Mouse (Mus musculus) midbrain, embryonic 15.5 days (tissue): ENCODE results near the gene Cnksr3. TPM values are rescaled to one million over a fixed set of nuclear protein-coding genes. Genes with fewer than 3 reads are reported as not detected.

Experiments
- ATAC-seq: fragments of 200-750 bp; cut with Nextera tagmentation; replicated peaks from 2 replicates; pipeline ENCODE4 v1.8.0; 2017; ENCODE audit warnings: moderate TSS enrichment
- H3K27ac ChIP-seq: fragments of 300-500 bp; sonication (generic); 2 replicates; pipeline ENCODE4 v1.5.1; 2015; ENCODE audit warnings: mild to moderate bottlenecking, inconsistent platforms
- H3K27me3 ChIP-seq: fragments of 300-500 bp; sonication (generic); replicated peaks from 2 replicates; pipeline ENCODE4 v1.6.1; 2015; ENCODE audit warnings: inconsistent platforms
- H3K36me3 ChIP-seq: fragments of 300-500 bp; sonication (generic); replicated peaks from 2 replicates; pipeline ENCODE4 v1.6.1; 2015; ENCODE audit warnings: inconsistent platforms
- H3K4me1 ChIP-seq: fragments of 300-500 bp; sonication (generic); 2 replicates; pipeline ENCODE4 v1.6.1; 2015; ENCODE audit warnings: inconsistent platforms
- H3K4me2 ChIP-seq: fragments of 300-500 bp; sonication (generic); 2 replicates; pipeline ENCODE4 v1.6.1; 2015; ENCODE audit warnings: inconsistent platforms, mild to moderate bottlenecking, moderate library complexity
- H3K4me3 ChIP-seq: fragments of 300-500 bp; sonication (generic); 2 replicates; pipeline ENCODE4 v1.5.1; 2015; ENCODE audit warnings: mild to moderate bottlenecking, inconsistent platforms
- H3K9ac ChIP-seq: fragments of 300-500 bp; sonication (generic); 2 replicates; pipeline ENCODE4 v1.6.1; 2015; ENCODE audit warnings: mild to moderate bottlenecking, inconsistent platforms
- H3K9me3 ChIP-seq: fragments of 300-500 bp; sonication (generic); 2 replicates; pipeline ENCODE4 v1.6.1; 2016; ENCODE audit warnings: inconsistent platforms
- WGBS: fragments of 180-500 bp; shearing (Covaris S2); methylation state at CpG from one replicate; pipeline ENCODE4 v1.1.7; 2015; ENCODE audit warnings: mixed read lengths; 5-methylcytosine and 5-hydroxymethylcytosine counted together
- polyA plus RNA-seq: library from polyadenylated mRNA; unstranded; fragments of >200 nt; fragmentation: Nextera tagmentation; extraction: Ambion mirVana; gene quantifications from 2 replicates; pipeline ENCODE4 v1.2.1, GENCODE M21; 2015

Cnksr3 gene
- polyA plus RNA-seq, 1 experiment from 2014 or later = 2.1 TPM

DNA sequence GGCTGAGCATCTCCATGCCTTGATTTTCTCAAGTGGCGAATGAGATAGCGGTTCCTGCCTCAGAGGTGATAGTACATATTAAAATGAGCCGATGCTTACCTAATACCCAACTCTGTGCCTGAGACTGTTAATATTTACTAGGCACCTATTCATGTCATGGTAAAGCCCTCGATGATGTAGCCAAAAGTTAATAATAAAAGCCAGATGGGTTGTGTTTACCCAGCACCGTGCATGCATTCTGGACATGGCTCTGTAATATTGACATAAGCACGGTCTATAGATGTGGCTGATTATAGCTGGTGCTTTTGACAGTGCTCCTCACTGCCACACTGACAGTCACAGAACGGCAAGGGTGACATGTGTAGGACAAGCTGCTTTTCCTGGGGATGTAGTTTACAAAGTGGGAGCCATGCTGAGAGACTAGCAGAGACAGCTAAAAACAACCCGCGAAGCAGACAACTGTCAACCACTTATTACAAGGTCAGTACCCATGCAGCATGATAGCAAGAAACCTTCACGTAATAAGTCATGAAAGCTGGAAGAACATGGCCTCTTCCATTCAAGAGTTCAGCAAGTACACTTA, 3.1 kb downstream of the Cnksr3 start:
- peaks cover 20% of the 10 kb centered on the region for H3K4me1 ChIP-seq
- H3K4me2 ChIP-seq = no peak overlapping the region
- H3K9ac ChIP-seq = no peak overlapping the region
- no peaks in the 10 kb centered on the region for H3K9me3 ChIP-seq
- H3K27ac ChIP-seq = no peak overlapping the region
- no peaks in the 10 kb centered on the region for H3K36me3 ChIP-seq
- 84% methylated on average over 10 of the region's 10 CpGs for WGBS
- no peak for ATAC-seq
- no peaks in the 10 kb centered on the region for H3K27me3 ChIP-seq
- no peak overlapping the region for H3K4me3 ChIP-seq

DNA sequence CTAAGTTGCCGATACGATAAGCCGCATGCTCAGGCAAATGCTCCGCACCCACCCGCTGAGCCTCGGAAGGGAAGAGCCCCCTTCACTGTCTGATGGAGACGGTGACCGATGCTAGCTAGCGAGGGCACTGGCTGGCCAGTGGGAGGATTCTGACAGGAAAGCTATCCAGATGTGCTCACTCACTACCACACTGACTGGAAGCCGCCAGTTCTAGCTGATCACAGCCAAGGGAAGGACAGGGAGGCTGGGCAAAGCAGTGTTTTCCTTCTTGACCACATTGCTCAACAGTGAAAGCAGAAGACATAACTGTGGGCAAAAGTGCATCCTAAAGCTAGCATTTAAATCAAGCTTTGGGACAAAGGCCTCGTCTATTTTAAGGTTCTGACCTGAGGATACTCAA, 4.7 kb downstream of the Cnksr3 start:
- Histone ChIP-seq H3K4me3 (no peak overlapping the region), H3K4me1 (peaks cover 13% of the 10 kb centered on the region), H3K4me2 (no peak overlapping the region), H3K9me3 (no peaks in the 10 kb centered on the region), H3K9ac (no peak overlapping the region), H3K27me3 (no peaks in the 10 kb centered on the region), H3K27ac (no peak overlapping the region), H3K36me3 (no peaks in the 10 kb centered on the region)
- WGBS = 80% methylated on average over 11 of the region's 11 CpGs
- ATAC-seq = no peak

DNA sequence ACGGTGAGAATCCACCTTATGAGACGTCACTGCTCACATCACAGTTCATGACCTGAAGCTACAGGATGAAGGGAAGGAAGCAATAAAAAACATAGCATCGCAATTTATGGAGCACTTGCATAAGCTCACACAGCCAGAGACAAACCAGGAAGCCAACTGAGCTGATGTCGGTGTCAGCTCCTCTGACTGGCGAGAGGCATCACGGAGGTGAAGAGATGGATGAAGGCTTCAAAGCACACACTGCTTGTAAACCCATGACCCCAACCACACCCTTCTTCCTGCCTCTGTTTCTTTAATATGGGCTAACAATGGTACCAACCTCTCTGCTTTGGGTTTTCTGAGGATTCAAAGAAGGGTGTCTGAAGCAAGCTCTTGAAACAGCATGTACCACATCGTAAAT, 5.5 kb downstream of the Cnksr3 start:
- ATAC-seq = no peak
- Histone ChIP-seq H3K27me3 (no peaks in the 10 kb centered on the region), H3K9me3 (no peaks in the 10 kb centered on the region), H3K4me2 (no peak overlapping the region), H3K36me3 (no peaks in the 10 kb centered on the region), H3K4me3 (no peak overlapping the region), H3K4me1 (peaks cover 9% of the 10 kb centered on the region), H3K9ac (no peak overlapping the region), H3K27ac (no peak overlapping the region)
- 87% methylated on average over 7 of the region's 7 CpGs for WGBS

DNA sequence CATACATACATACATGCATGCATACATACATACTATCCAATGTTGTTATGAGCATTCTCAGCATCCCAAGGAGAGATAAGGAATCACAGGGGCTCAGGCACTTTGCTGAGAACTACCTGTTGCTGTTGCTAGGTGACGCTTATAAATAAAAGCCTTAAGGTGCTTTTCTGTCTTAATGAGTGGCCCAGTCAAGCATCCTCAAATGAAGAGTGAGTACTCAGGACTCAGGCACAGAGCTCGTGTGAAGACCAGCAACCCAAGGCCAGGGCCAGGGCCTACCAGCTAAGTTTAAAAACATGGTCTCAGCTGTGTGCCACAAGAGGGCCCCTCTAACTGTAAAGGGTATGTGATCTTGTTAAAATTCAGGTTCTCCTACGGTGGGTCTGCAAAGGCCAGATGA, 6.5 kb downstream of the Cnksr3 start:
- 77% methylated on average over 3 of the region's 3 CpGs for WGBS
- no peak overlapping the region for H3K4me2 ChIP-seq
- H3K4me3 ChIP-seq = no peak overlapping the region
- H3K9ac ChIP-seq = no peak overlapping the region
- H3K27me3 ChIP-seq = no peaks in the 10 kb centered on the region
- H3K36me3 ChIP-seq = no peaks in the 10 kb centered on the region
- H3K4me1 ChIP-seq = no peaks in the 10 kb centered on the region
- H3K9me3 ChIP-seq = no peaks in the 10 kb centered on the region
- H3K27ac ChIP-seq = no peak overlapping the region
- ATAC-seq = no peak

DNA sequence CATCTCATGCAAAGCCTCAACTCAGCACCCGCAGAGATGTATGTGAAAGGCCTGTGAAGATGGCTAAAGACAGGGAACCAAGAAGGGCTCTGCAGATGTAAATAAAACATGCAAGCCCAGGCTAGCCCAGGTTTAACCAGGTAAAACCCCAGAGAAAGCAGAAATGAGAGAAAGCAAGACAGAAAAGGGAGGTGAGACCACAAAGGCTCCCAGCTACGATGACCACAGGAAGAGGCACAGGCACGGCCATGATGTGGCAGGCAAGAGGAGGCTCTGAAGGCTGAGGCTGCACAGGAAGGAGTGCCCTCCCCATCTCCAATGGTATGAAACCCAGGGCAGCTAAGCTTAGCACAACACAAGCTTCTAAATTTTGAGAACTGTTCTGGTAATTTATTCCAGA, 7.1 kb downstream of the Cnksr3 start:
- H3K27me3 ChIP-seq = no peaks in the 10 kb centered on the region
- no peak overlapping the region for H3K9ac ChIP-seq
- H3K4me2 ChIP-seq = no peak overlapping the region
- no peaks in the 10 kb centered on the region for H3K4me1 ChIP-seq
- no peaks in the 10 kb centered on the region for H3K9me3 ChIP-seq
- no peak for ATAC-seq
- no peak overlapping the region for H3K4me3 ChIP-seq
- no peak overlapping the region for H3K27ac ChIP-seq
- 86% methylated on average over 3 of the region's 3 CpGs for WGBS
- H3K36me3 ChIP-seq = no peaks in the 10 kb centered on the region

DNA sequence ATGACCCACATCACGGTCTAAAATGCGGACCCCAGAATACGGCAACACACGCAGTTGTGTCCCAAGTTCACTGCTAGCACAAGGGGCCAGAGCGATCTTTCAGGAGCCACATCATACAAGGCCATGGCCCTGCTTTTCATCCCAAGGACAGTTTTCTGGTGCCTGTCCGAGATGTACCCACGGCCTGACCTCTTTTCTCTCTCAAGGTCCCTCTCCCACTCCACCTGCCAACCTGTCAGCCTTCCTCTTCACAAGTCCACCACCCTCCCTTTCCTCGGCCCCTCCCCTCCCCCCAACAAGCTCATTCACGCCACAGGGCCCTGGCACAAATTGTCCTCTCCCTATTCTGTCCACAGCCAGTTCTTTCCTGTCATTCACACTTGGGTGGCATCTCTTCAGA, 9.5 kb downstream of the Cnksr3 start:
- ATAC-seq = no peak
- Histone ChIP-seq H3K9ac (no peak overlapping the region), H3K36me3 (no peaks in the 10 kb centered on the region), H3K27ac (no peak overlapping the region), H3K4me2 (no peak overlapping the region), H3K4me3 (no peak overlapping the region), H3K9me3 (no peaks in the 10 kb centered on the region), H3K4me1 (no peaks in the 10 kb centered on the region), H3K27me3 (no peaks in the 10 kb centered on the region)
- 90% methylated on average over 9 of the region's 9 CpGs for WGBS

DNA sequence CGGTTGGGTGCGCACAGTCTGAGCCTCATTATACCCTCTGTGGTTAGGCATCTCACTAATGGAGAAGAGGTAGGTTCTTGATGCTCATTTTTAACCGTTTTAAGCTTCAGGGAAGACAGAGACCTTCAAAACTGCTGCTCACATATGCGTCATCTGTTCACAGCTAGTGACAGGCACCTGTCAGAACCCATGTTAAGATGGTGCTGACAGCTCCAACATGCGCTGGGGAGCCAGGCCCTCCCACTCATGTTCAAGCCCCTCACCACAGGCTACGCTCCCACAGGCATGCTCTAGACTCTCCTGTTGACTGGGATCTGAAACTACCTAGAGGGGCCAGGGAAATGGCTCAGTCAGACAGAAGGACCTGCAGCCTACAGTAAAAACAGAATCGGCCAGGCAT, 11.4 kb downstream of the Cnksr3 start:
- 90% methylated on average over 7 of the region's 7 CpGs for WGBS
- Histone ChIP-seq H3K4me1 (no peaks in the 10 kb centered on the region), H3K27ac (no peak overlapping the region), H3K9me3 (no peaks in the 10 kb centered on the region), H3K4me2 (no peak overlapping the region), H3K36me3 (no peaks in the 10 kb centered on the region), H3K27me3 (no peaks in the 10 kb centered on the region), H3K9ac (no peak overlapping the region), H3K4me3 (no peak overlapping the region)
- no peak for ATAC-seq

DNA sequence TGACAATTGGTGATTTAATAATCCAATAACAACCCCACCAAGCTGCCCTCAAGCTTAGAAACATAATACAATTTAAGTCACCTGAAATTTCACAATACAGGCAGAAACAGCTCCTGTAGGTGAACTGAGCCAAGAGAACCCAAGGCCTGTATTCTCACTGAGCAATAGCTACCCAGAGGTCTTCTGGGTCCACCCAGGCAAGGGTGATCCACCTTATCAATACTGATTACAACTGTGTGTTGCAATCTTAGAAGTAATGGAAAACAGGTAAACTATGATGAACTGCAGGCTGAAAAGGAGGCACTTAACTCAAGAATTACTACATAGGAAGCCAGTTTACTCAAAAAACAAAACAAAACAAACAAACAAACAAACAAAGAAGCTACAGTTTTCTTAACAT, 13.8 kb downstream of the Cnksr3 start:
- H3K27ac ChIP-seq = no peak overlapping the region
- H3K9me3 ChIP-seq = no peaks in the 10 kb centered on the region
- no peaks in the 10 kb centered on the region for H3K27me3 ChIP-seq
- H3K4me3 ChIP-seq = no peak overlapping the region
- no peak overlapping the region for H3K9ac ChIP-seq
- no peak for ATAC-seq
- H3K4me2 ChIP-seq = no peak overlapping the region
- H3K4me1 ChIP-seq = no peaks in the 10 kb centered on the region
- no peaks in the 10 kb centered on the region for H3K36me3 ChIP-seq

DNA sequence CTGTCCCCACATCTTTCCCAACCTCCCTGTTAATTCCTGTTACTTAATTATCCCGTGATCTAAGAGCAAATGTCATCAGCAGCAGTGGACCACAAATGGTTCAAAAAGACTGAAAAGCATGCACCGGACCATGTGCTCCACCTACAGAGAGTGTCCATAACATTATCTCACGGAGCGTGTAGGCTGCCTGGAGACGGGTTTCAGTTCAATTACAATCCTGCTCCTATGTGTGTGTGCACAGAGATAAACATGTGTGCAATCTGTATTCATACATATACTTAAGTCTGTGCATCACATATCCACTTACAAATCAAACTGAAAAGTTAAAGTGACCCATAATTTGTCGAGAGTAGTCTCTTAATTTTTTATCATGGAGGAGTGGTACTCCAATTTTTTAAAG, 14.3 kb downstream of the Cnksr3 start:
- Histone ChIP-seq H3K4me1 (no peaks in the 10 kb centered on the region), H3K27ac (no peak overlapping the region), H3K36me3 (no peaks in the 10 kb centered on the region), H3K9me3 (no peaks in the 10 kb centered on the region), H3K4me3 (no peak overlapping the region), H3K4me2 (no peak overlapping the region), H3K27me3 (no peaks in the 10 kb centered on the region), H3K9ac (no peak overlapping the region)
- 84% methylated on average over 6 of the region's 6 CpGs for WGBS
- ATAC-seq = no peak

DNA sequence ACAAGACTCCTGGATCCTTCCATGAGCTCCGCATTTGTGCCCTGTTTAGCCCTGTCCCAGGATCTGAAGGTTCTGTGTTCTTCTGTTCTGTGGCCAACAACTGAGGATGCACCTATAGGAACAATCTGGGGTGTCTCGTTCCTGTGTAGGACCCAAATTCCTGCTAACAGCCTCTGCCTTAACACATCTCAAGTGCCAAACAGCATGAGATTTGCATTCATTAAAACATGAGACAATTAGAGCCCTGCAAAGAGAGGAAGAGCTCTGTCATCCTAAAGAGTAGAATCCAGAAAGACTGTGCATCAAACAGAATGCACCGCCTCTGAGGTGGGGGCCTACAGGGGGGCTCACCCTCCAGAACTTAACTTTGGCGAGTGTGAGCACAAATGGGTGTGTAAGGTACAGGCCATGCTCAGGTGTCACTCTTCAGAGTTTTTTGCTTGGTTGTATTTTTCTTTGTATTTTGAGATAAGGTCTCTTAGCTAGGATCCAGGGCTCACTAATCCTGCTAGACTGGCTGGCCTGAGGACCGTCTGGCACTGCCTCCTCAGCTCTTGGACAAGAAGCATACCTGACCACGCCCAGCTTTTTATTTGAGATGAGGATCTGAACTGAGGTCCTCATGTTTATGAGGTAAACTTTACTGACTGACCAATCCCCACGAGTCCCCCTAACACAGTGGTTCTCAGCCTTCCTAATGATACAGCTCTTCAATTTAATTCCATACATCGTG, 15.2 kb downstream of the Cnksr3 start:
- no peak for ATAC-seq
- Histone ChIP-seq H3K4me3 (no peak overlapping the region), H3K9ac (no peak overlapping the region), H3K4me1 (no peaks in the 10 kb centered on the region), H3K36me3 (no peaks in the 10 kb centered on the region), H3K4me2 (no peak overlapping the region), H3K27me3 (no peaks in the 10 kb centered on the region), H3K27ac (no peak overlapping the region), H3K9me3 (no peaks in the 10 kb centered on the region)
- whole genome bisulfite sequencing = 76% methylated on average over 8 of the region's 8 CpGs

DNA sequence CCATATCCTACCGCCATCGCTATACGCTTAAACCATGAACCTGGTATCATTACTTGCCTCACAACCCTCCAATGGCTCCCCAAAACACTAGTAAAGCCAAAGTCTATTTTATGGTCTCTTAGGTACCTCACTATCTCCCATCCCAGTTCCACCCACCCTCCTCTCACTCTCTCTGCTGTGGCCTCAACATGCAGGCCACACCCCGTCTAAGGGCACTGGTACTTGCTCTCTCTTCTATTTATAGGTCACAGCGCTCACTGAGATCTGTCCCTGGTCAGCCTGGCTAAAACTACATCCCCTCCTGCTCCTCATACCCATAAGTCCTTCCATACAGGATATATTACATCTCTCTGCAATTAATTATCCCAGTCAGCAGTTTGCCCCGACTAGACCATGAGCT, 16.1 kb downstream of the Cnksr3 start:
- no peak for ATAC-seq
- WGBS = 87% methylated on average over 6 of the region's 6 CpGs
- no peaks in the 10 kb centered on the region for H3K4me1 ChIP-seq

DNA sequence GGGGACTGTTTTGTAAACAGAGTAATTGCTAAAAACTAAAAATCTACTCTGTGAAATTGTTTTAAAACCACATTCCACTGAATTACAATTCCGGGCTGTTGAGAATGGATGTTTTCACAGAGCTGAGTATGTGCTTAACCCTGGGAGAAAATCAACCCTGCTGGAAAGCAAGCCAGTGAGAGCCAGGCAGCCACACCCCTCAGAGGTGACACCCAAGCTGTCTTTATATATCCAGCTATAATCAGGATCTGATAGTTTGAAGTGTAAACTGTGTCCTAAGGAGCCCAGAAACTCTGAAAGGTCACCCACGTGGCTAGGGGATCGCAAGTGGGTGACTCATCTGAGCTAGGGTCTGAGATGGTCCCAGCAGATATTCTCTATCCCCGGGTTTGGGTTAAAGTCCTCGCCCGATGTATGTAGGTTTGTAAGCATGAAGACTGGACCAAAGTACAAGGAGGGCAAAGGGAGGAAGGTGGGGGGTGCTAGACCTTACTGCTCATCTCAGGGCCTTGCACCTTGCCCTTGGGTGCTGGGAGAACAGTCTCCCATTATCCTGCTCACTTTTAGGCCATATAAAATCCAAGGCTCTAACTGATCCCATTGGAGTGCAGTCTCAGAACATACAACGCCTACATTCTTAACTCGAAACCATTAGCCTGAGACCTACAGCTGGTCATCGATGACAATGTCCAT, 20.2 kb downstream of the Cnksr3 start:
- no peaks in the 10 kb centered on the region for H3K36me3 ChIP-seq
- no peak for ATAC-seq
- H3K9me3 ChIP-seq = no peaks in the 10 kb centered on the region
- no peaks in the 10 kb centered on the region for H3K4me1 ChIP-seq
- no peak overlapping the region for H3K27ac ChIP-seq
- 87% methylated on average over 9 of the region's 9 CpGs for WGBS
- no peaks in the 10 kb centered on the region for H3K27me3 ChIP-seq
- no peak overlapping the region for H3K9ac ChIP-seq
- no peak overlapping the region for H3K4me2 ChIP-seq
- H3K4me3 ChIP-seq = no peak overlapping the region

More for the DNA sequence above, 16.1 kb downstream of the Cnksr3 start:
- H3K27me3 ChIP-seq = no peaks in the 10 kb centered on the region
- no peak overlapping the region for H3K4me2 ChIP-seq
- H3K9me3 ChIP-seq = no peaks in the 10 kb centered on the region
- no peaks in the 10 kb centered on the region for H3K36me3 ChIP-seq
- H3K9ac ChIP-seq = no peak overlapping the region
- H3K4me3 ChIP-seq = no peak overlapping the region
- no peak overlapping the region for H3K27ac ChIP-seq

DNA sequence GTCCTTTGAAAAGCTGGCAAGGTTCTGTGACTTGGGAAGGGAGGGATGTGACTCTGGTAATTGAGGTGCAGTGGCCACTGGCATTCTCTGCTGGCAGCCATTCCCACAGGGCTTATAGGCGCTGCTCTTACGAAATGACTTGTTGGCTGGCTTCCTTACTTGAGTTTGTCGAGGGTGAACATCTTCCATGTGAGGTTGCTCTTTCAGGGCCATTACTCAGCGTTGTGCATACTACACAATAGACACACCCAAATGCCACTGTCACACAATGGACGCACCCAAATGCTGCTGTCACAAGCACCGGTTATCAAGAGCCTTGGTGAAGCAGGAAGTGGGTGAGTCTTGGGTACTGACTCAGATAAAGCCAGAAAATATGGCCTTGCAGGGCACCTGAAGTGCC, 22.8 kb downstream of the Cnksr3 start:
- H3K27ac ChIP-seq = no peak overlapping the region
- H3K9ac ChIP-seq = no peak overlapping the region
- no peak for ATAC-seq
- H3K9me3 ChIP-seq = no peaks in the 10 kb centered on the region
- no peaks in the 10 kb centered on the region for H3K27me3 ChIP-seq
- no peak overlapping the region for H3K4me2 ChIP-seq
- no peaks in the 10 kb centered on the region for H3K4me1 ChIP-seq
- no peaks in the 10 kb centered on the region for H3K36me3 ChIP-seq
- no peak overlapping the region for H3K4me3 ChIP-seq
- WGBS = 85% methylated on average over 6 of the region's 6 CpGs
